Mouse (Mus musculus) right cerebral cortex, postnatal 10 days (tissue): ENCODE data around the gene Gm5460.

Experiments used
- DNase-seq, 2 experiments: peaks; one replicate each; pipeline ENCODE4 v3.0.0; 2021; ENCODE audit warnings: low spot score in 2 of 2

Gene Gm5460

GRCm38 (mm10) chr14:34016381-34016780 lies at the start of gene Gm5460:
TSS of gene Gm5460 (plus strand) at chr14:34016758.
- no peak for DNase-seq

GRCm38 (mm10) chr14:33972679-33973078 lies 43.9 kb upstream of the Gm5460 start:
- no peak for DNase-seq

- peak in 1 of 2 experiments; percentile 44 for DNase-seq
These were observed 41.8 kb upstream of the Gm5460 start for GRCm38 (mm10) chr14:33974752-33975151.

GRCm38 (mm10) chr14:33977748-33978147 lies 38.8 kb upstream of the Gm5460 start:
- DNase-seq, result no peak

- peak; percentile 48 to 53 for DNase-seq
These were observed 37.9 kb upstream of the Gm5460 start, which contains the start of gene Zfp488 for GRCm38 (mm10) chr14:33978604-33979059. TSS of gene Zfp488 (minus strand) at chr14:33978764.

GRCm38 (mm10) chr14:33989201-33989600 lies 27.4 kb upstream of the Gm5460 start:
- no peak for DNase-seq

GRCm38 (mm10) chr14:33991971-33992370 lies 24.6 kb upstream of the Gm5460 start:
- peak in 1 of 2 experiments; percentile 11 for DNase-seq

- no peak for DNase-seq
These were observed 23.5 kb upstream of the Gm5460 start for GRCm38 (mm10) chr14:33993051-33993450.

- no peak for DNase-seq
These were observed 22.9 kb upstream of the Gm5460 start for GRCm38 (mm10) chr14:33993521-33994289.

GRCm38 (mm10) chr14:33997427-33997826 lies 19.1 kb upstream of the Gm5460 start:
- no peak for DNase-seq

GRCm38 (mm10) chr14:34000076-34000475 lies 16.5 kb upstream of the Gm5460 start:
- DNase-seq, result no peak

- no peak for DNase-seq
These were observed 15.1 kb upstream of the Gm5460 start for GRCm38 (mm10) chr14:34001445-34001844.

- DNase-seq, result no peak
These were observed 14.2 kb upstream of the Gm5460 start for GRCm38 (mm10) chr14:34002358-34002757.

- DNase-seq, result no peak
These were observed 1.5 kb upstream of the Gm5460 start, which contains the start of gene Gm30083 for GRCm38 (mm10) chr14:34015063-34015462. TSS of gene Gm30083 (minus strand) at chr14:34015182.

GRCm38 (mm10) chr14:34016938-34017337 lies 380 bp downstream of the Gm5460 start:
- no peak for DNase-seq

GRCm38 (mm10) chr14:34026710-34027109 lies 10.2 kb downstream of the Gm5460 start:
- no peak for DNase-seq

- DNase-seq, result no peak
These were observed 17.5 kb downstream of the Gm5460 start for GRCm38 (mm10) chr14:34033841-34034610.

GRCm38 (mm10) chr14:34041241-34041640 lies 24.7 kb downstream of the Gm5460 start:
- no peak for DNase-seq

- no peak for DNase-seq
These were observed 26.8 kb downstream of the Gm5460 start for GRCm38 (mm10) chr14:34043341-34043740.

GRCm38 (mm10) chr14:34050101-34050779 lies 33.7 kb downstream of the Gm5460 start:
- DNase-seq, result no peak

GRCm38 (mm10) chr14:34052516-34052915 lies 36.0 kb downstream of the Gm5460 start, which contains the start of gene Antxrl:
TSS of gene Antxrl (plus strand) at chr14:34052707.
- DNase-seq, result no peak

GRCm38 (mm10) chr14:34071665-34072064 lies 55.1 kb downstream of the Gm5460 start:
- DNase-seq, result no peak
